Mouse (Mus musculus) C2C12 (cell line): ENCODE data around the gene Nob1.

Experiments used
- CEBPB ChIP-seq: IDR thresholded peaks from one replicate; pipeline ENCODE4 v1.6.1; 2011; ENCODE audit warnings: low read depth, mild to moderate bottlenecking, control low read depth, moderate library complexity
- CTCF ChIP-seq: IDR thresholded peaks from one replicate; pipeline ENCODE4 v1.5.1; 2011; ENCODE audit not compliant: control insufficient read depth, insufficient read depth, insufficient read length
- MAX ChIP-seq: IDR thresholded peaks from one replicate; pipeline ENCODE4 v1.6.1; 2011; ENCODE audit warnings: mild to moderate bottlenecking, control low read depth
- MYOD1 ChIP-seq: IDR thresholded peaks from one replicate; pipeline ENCODE4 v1.6.1; 2011; ENCODE audit warnings: low read depth; ENCODE audit not compliant: control insufficient read depth, insufficient read length

GRCm38 (mm10) chr8:107412552-107412951 is 12.3 kb downstream of the Nob1 start:
- TF ChIP-seq MAX (no peak), CEBPB (no peak), CTCF (no peak), MYOD1 (no peak)
